Mouse (Mus musculus) thymus, postnatal 25 days (tissue): Measurements from ENCODE around the gene Olfr1230.

Experiments used
- DNase-seq: peaks from one replicate; pipeline ENCODE4 v3.0.0; 2022

Gene Olfr1230

DNA sequence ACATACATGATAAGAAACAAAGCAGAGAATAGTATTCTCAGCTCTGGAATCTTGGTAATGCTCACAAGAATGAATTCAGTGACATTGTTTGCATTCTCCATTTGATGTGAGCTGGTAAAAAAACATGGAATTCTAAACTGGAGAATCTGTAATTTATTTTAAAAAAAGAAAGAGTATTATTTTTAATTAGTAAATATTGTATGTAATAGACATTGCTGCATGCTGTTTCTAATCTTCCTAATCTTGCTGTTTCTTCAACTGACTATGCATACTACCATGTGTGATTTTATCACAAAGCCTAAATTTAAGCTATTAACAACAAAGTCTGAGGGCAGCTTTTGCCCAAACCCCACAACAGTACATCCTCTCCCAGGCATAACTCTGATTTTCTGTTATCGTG is at the start of gene Olfr1230:
TSS of gene Olfr1230 (minus strand) at position 101 of the 400 bp plus-strand sequence.
- no peak for DNase-seq

DNA sequence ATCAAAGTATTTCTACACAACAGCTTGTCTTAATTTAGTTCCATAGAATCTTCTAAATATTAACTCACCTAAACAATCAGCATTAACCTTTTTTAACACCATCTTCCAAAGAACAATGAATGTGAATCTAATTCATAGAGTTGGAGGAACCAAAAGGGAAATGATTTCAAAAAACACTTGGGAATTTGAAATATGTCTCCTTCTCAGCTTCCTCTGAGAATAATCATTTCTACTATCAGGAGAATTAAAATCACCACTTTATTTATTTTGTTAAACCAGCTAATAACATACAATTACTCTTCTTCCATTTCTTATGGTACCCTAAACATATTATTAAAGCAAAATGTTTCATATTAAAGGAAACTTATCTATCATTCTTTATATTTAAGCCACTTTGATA is 45.2 kb upstream of the Olfr1230 start, which contains the start of gene Olfr1233:
TSS of gene Olfr1233 (minus strand) at position 101 of the 400 bp plus-strand sequence.
- no peak for DNase-seq

- DNase-seq, result no peak
These were observed 32.5 kb upstream of the Olfr1230 start, which contains the start of gene Olfr1232 for GRCm38 (mm10) chr2:89329575-89329974. Olfr1232 (minus strand) TSS chr2:89329675.

GRCm38 (mm10) chr2:89306974-89307373 is 9.9 kb upstream of the Olfr1230 start, which contains the start of gene Olfr1231:
Olfr1231 (minus strand) TSS chr2:89307074.
- DNase-seq, result no peak

GRCm38 (mm10) chr2:89287914-89288313 is 9.2 kb downstream of the Olfr1230 start, which contains the start of gene Olfr1229:
Olfr1229 (minus strand) TSS chr2:89288014.
- no peak for DNase-seq

DNA sequence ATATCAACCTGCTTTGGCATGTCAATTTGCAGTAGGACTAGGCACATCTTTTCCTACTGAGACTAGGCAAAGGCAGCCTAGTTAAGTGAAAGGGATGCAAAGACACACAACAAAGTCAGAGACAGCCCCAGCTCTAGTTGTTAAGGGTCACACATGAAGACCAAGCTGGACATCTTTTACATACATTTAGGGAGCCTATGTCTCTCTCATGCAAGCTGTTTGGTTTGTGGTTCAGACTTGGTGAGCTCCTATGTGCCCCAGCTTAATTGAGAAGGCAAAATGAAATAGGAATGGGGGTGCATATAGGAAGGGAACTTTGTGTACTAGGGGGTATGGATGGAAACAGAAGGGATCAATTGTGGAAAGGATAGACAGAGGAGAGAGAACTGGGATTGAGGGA is 43.1 kb downstream of the Olfr1230 start, which contains the start of gene Olfr1228:
TSS of gene Olfr1228 (minus strand) at position 101 of the 400 bp plus-strand sequence.
- no peak for DNase-seq
